Comparison of ENCODE assay signal across 8 mouse cellular contexts in the genomic region with DNA sequence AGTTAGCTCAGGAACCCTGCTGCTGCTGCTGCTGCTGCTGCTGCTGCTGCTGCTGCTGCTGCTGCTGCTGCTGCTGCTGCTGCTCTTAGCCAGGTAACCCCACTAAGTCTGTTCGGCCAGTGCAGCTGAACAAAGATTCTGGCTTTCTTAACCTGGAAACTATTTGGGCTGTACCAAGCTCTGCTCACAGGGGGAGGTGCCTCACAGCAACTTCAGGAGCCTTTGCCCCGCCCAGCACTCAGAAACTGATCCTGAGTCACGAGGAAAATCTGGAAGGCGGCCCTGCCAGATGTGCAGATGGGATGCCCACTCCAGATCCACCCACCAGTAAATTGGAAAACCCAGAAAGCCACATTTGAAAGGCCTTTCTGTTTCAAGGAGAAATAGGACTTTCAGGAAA. TPM values are rescaled to one million over a fixed set of nuclear protein-coding genes. Genes with fewer than 3 reads are reported as not detected.
DNase-seq lines count a peak whose midpoint lies in the region; ATAC-seq and TF ChIP-seq lines count a peak whose summit lies in the region.

A gene (minus strand): TSS at position 203 of the 400 bp plus-strand sequence.

- 0 out of 2 replicates have a peak within 1 kb of the TSS, but pooled peaks have one; percentile 25 for H3K27ac ChIP-seq in heart, postnatal 0 days (ENCODE audit: low read depth)
- peak within 1 kb of the TSS; percentile 23; the same call in 1 of the 2 replicates for H3K27ac ChIP-seq in stomach, embryonic 16.5 days (ENCODE audit: low read length)

- no peak; the same call in 1 of the 2 replicates for ATAC-seq in heart, postnatal 0 days (ENCODE audit: insufficient read depth, low read depth)
- ATAC-seq in stomach, embryonic 16.5 days (ENCODE audit: insufficient read depth, low FRiP score), result peak; percentile 83; the same call in 1 of the 2 replicates
- no peak for ATAC-seq in granulocyte monocyte progenitor cell, adult 5-6 weeks (replicated peaks; ENCODE audit: poor library complexity, severe bottlenecking)

- DNase-seq in urinary bladder, postnatal 25 days (ENCODE audit: low spot score), result peak; percentile 3
- DNase-seq in urinary bladder, postnatal 10 days (ENCODE audit: low spot score), result no peak
- peak; percentile 5 for DNase-seq in heart, postnatal 0 days (ENCODE audit: low spot score)
- peak; percentile 30 for DNase-seq in liver
- DNase-seq in cerebellum, adult 9-11 months, result no peak
- DNase-seq in layer of hippocampus, adult 11-12 months (ENCODE audit: low spot score), result no peak

- H3K4me3 ChIP-seq in heart, postnatal 0 days (ENCODE audit: low read depth, low read length), result peak within 1 kb of the TSS; percentile 37
- H3K4me3 ChIP-seq in stomach, embryonic 16.5 days (replicated peaks; ENCODE audit: low read length), result peak within 1 kb of the TSS; percentile 44

- no peak within 1 kb of the TSS; the same call in 1 of the 2 replicates for H3K9ac ChIP-seq in heart, postnatal 0 days (replicated peaks; ENCODE audit: low read depth, low read length)
- peak within 1 kb of the TSS; percentile 52 for H3K9ac ChIP-seq in stomach, embryonic 16.5 days (ENCODE audit: low read length)

- H3K36me3 ChIP-seq in heart, postnatal 0 days (replicated peaks; ENCODE audit: control insufficient read depth, insufficient read depth, low read length), result no peaks in the 10 kb centered on the region
- no peaks in the 10 kb centered on the region for H3K36me3 ChIP-seq in stomach, embryonic 16.5 days (ENCODE audit: control insufficient read depth, insufficient read depth, low read length)

- WGBS in heart, postnatal 0 days, result 24% methylated on average over 4 of the region's 4 CpGs
- 21% methylated on average over 4 of the region's 4 CpGs for WGBS in stomach, embryonic 16.5 days

- no peaks in the 10 kb centered on the region for H3K27me3 ChIP-seq in heart, postnatal 0 days (ENCODE audit: control insufficient read depth, insufficient read depth, low read length)
- H3K27me3 ChIP-seq in stomach, embryonic 16.5 days (ENCODE audit: control insufficient read depth, insufficient read depth, low read length), result peaks cover 3% of the 10 kb centered on the region; the same call in 1 of the 2 replicates

- H3K4me2 ChIP-seq in heart, postnatal 0 days (ENCODE audit: low read depth, low read length), result peak within 1 kb of the TSS; percentile 56
- H3K4me2 ChIP-seq in stomach, embryonic 16.5 days (ENCODE audit: low read depth, low read length), result peak within 1 kb of the TSS; percentile 46

- no peaks in the 10 kb centered on the region for H3K4me1 ChIP-seq in heart, postnatal 0 days (ENCODE audit: control insufficient read depth, insufficient read depth)
- H3K4me1 ChIP-seq in stomach, embryonic 16.5 days (ENCODE audit: control insufficient read depth, insufficient read depth, low read length), result no peaks in the 10 kb centered on the region

- no peak for TF ChIP-seq CTCF in heart, postnatal 0 days (IDR thresholded peaks at IDR 0.05; ENCODE audit: low read depth)

- no peaks in the 10 kb centered on the region for H3K9me3 ChIP-seq in heart, postnatal 0 days (replicated peaks; ENCODE audit: control insufficient read depth, low read length)
- H3K9me3 ChIP-seq in stomach, embryonic 16.5 days (replicated peaks; ENCODE audit: control insufficient read depth, low read length), result no peaks in the 10 kb centered on the region

- no peak for TF ChIP-seq EP300 in heart, postnatal 0 days (IDR thresholded peaks at IDR 0.05; ENCODE audit: low read depth)

RNA-seq across cellular contexts. Expression of the gene that starts here (rescaled TPM):
- 39.6 and 48.5 TPM in 2 replicates for total RNA-seq in heart, postnatal 0 days (2014; rRNA removed; ENCODE audit: low replicate concordance)
- polyA plus RNA-seq in heart, postnatal 0 days (2015; fragmentation: Nextera tagmentation; extraction: Ambion mirVana), result 31.2 and 33.5 TPM in 2 replicates
- 79.1 and 104 TPM in 2 replicates for polyA plus RNA-seq in stomach, embryonic 16.5 days (2015; fragmentation: Nextera tagmentation; extraction: Ambion mirVana)
- not detected in 2 replicates for total RNA-seq in granulocyte monocyte progenitor cell, adult 5-6 weeks (2014; fragmentation: Nextera tagmentation)
- total RNA-seq in granulocyte monocyte progenitor cell, adult 5-6 weeks (2017), result not detected in 2 replicates

Comparison
In these comparisons a context has a peak if more than half of its experiments do, and no peak if none do; other contexts are left out.
1. RNA of the gene that starts here (total RNA-seq): 39.6 to 48.5 TPM in heart, postnatal 0 days; not detected in granulocyte monocyte progenitor cell, adult 5-6 weeks; every median in the first group is over 10 times any median in the second.
2. DNase-seq: peak in urinary bladder, postnatal 25 days (single experiment), heart, postnatal 0 days (single experiment) and liver (single experiment); none in urinary bladder, postnatal 10 days (single experiment), cerebellum, adult 9-11 months (single experiment) and layer of hippocampus, adult 11-12 months (single experiment).